ENCODE assay signal across 13 mouse cellular contexts in the genomic region with DNA sequence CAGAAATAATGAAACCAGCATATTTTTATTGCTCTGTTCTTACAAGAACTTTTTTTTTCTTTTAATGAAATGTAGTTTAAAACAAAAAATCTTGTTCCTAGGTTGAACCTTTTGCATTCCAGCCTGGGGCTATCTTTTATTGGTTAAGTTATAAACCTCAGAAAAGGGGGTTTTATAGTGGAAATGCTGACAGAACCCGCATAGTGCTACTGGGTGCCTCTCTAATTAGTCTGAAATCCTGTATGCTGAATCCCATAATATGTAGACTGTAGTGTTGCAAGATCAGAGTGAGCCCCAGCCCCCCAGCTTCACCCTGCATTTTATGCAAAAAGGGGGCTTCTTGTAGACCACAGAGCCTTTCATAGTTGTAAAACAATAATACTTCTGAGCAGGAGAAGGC.
"Had no signal": no experiment of that assay in that cellular context is flagged by ENCODE, and none has a peak within 500 bp of the region (broad histone marks: within the 10 kb centered on the region; RNA-seq: fewer than 3 reads in every experiment).

No protein-coding gene starts in this region.

- H3K36me3 ChIP-seq: midbrain, embryonic 10.5 days; midbrain, embryonic 12.5 days; midbrain, embryonic 15.5 days; neural tube, embryonic 12.5 days had no signal

- H3K4me3 ChIP-seq: midbrain, embryonic 10.5 days; midbrain, embryonic 12.5 days; midbrain, embryonic 15.5 days; neural tube, embryonic 12.5 days had no signal

- H3K27ac ChIP-seq: midbrain, embryonic 10.5 days; midbrain, embryonic 12.5 days; midbrain, embryonic 15.5 days; neural tube, embryonic 12.5 days had no signal

- H3K4me2 ChIP-seq: lung, embryonic 14.5 days; midbrain, embryonic 12.5 days; midbrain, embryonic 15.5 days; neural tube, embryonic 12.5 days had no signal

- H3K9ac ChIP-seq: lung, embryonic 14.5 days; midbrain, embryonic 12.5 days; midbrain, embryonic 15.5 days; neural tube, embryonic 12.5 days had no signal

- H3K27me3 ChIP-seq: midbrain, embryonic 15.5 days; neural tube, embryonic 12.5 days had no signal

- DNase-seq: lung, adult 18-20 months; lung, embryonic 14.5 days; lung, postnatal 10 days; lung, postnatal 4 days; right cerebral cortex, postnatal 14 days; spleen, adult 18-20 months; thymus, adult 18-20 months; thymus, postnatal 14 days; thymus, postnatal 36 days had no signal

- H3K9me3 ChIP-seq: midbrain, embryonic 10.5 days; midbrain, embryonic 12.5 days; midbrain, embryonic 15.5 days; neural tube, embryonic 12.5 days had no signal

- ATAC-seq: midbrain, embryonic 15.5 days had no signal
